Mouse (Mus musculus) liver, embryonic 14.5 days (tissue): ENCODE measurements around the gene Pth1r. TPM values are rescaled to one million over a fixed set of nuclear protein-coding genes. Genes with fewer than 3 reads are reported as not detected.
A peak's percentile ranks its signal among the peaks of the same experiment; 100 is the strongest.

ENCODE experiments used
- ATAC-seq: fragments of 200-750 bp; cut with Nextera tagmentation; 2 replicates; pipeline ENCODE4 v1.8.0; 2017; ENCODE audit warnings: moderate number of reproducible peaks, mild to moderate bottlenecking, moderate library complexity; ENCODE audit not compliant: insufficient read depth
- DNase-seq, 3 experiments: peaks; one replicate each; pipeline ENCODE4 v3.0.0-alpha.2; 2012 to 2013; ENCODE audit warnings: low read depth in 3 of 3, low spot score in 3 of 3
- H3K27ac ChIP-seq: fragments of 300-500 bp; sonication (generic); 2 replicates; pipeline ENCODE4 v1.5.1; 2014; ENCODE audit warnings: moderate library complexity, mild to moderate bottlenecking, control low read depth, inconsistent platforms
- H3K27me3 ChIP-seq: fragments of 300-500 bp; sonication (generic); 2 replicates; pipeline ENCODE4 v1.6.1; 2014; ENCODE audit warnings: mild to moderate bottlenecking, low read length, moderate library complexity; ENCODE audit not compliant: control insufficient read depth, insufficient read depth
- H3K36me3 ChIP-seq: fragments of 300-500 bp; sonication (generic); replicated peaks from 2 replicates; pipeline ENCODE4 v1.6.1; 2014; ENCODE audit warnings: low read depth; ENCODE audit not compliant: control insufficient read depth, insufficient read depth
- H3K4me1 ChIP-seq, 2 experiments: fragments of 200-500 bp in 1 of 2; fragments of 300-500 bp in 1 of 2; sonication (generic) in 1 of 2; replicated peaks; 2 replicates each; pipeline ENCODE4 v1.6.1; 2012 to 2014; ENCODE audit warnings: antibody characterized with exemption in 1 of 2, inconsistent platforms in 1 of 2, low read length in 1 of 2; ENCODE audit not compliant: control insufficient read depth in 2 of 2, insufficient read depth in 2 of 2
- H3K4me2 ChIP-seq: fragments of 300-500 bp; sonication (generic); 2 replicates; pipeline ENCODE4 v1.6.1; 2014; ENCODE audit warnings: low read depth, mild to moderate bottlenecking, control low read depth, moderate library complexity
- H3K4me3 ChIP-seq, 2 experiments: fragments of 200-500 bp in 1 of 2; fragments of 300-500 bp in 1 of 2; sonication (generic) in 1 of 2; 2 replicates each; pipeline ENCODE4 v1.5.1; 2012 to 2014; ENCODE audit warnings: low read depth in 2 of 2, low read length in 2 of 2, mild to moderate bottlenecking in 2 of 2, control low read depth in 1 of 2, inconsistent platforms in 1 of 2, moderate library complexity in 1 of 2; ENCODE audit not compliant: insufficient read depth in 1 of 2
- H3K9ac ChIP-seq: fragments of 300-500 bp; sonication (generic); replicated peaks from 2 replicates; pipeline ENCODE4 v1.6.1; 2014; ENCODE audit warnings: mild to moderate bottlenecking, control low read depth, moderate library complexity
- H3K9me3 ChIP-seq: fragments of 300-500 bp; sonication (generic); 2 replicates; pipeline ENCODE4 v1.6.1; 2016; ENCODE audit warnings: low read length, mixed read lengths; ENCODE audit not compliant: control insufficient read depth
- CTCF ChIP-seq: IDR thresholded peaks from 2 replicates; pipeline ENCODE4 v1.5.1; 2016; ENCODE audit warnings: antibody characterized with exemption, low read depth, control low read depth
- EP300 ChIP-seq: IDR thresholded peaks from 2 replicates; pipeline ENCODE4 v1.6.1; 2016; ENCODE audit warnings: antibody characterized with exemption, low read depth
- whole genome bisulfite sequencing: fragments of 180-500 bp; shearing (Covaris S2); extraction: QIAGEN DNeasy Blood & Tissue Kit; methylation state at CpG from one replicate; pipeline ENCODE4 v1.1.7; 2014; ENCODE audit not compliant: insufficient replicate concordance; 5-methylcytosine and 5-hydroxymethylcytosine counted together
- polyA plus RNA-seq, 2 experiments: library from polyadenylated mRNA; depleted of rRNA in 1 of 2; stranded (reverse) in 1 of 2; unstranded in 1 of 2; fragments of >200 nt; fragmentation: Nextera tagmentation in 1 of 2; extraction: Ambion mirVana in 1 of 2; gene quantifications; 2 replicates each; pipeline versions ENCODE4 v1.2.1 to v1.2.3; 2012 to 2014

The Pth1r gene
- polyA plus RNA-seq, 2 experiments: 2.0 to 3.4 TPM

DNA sequence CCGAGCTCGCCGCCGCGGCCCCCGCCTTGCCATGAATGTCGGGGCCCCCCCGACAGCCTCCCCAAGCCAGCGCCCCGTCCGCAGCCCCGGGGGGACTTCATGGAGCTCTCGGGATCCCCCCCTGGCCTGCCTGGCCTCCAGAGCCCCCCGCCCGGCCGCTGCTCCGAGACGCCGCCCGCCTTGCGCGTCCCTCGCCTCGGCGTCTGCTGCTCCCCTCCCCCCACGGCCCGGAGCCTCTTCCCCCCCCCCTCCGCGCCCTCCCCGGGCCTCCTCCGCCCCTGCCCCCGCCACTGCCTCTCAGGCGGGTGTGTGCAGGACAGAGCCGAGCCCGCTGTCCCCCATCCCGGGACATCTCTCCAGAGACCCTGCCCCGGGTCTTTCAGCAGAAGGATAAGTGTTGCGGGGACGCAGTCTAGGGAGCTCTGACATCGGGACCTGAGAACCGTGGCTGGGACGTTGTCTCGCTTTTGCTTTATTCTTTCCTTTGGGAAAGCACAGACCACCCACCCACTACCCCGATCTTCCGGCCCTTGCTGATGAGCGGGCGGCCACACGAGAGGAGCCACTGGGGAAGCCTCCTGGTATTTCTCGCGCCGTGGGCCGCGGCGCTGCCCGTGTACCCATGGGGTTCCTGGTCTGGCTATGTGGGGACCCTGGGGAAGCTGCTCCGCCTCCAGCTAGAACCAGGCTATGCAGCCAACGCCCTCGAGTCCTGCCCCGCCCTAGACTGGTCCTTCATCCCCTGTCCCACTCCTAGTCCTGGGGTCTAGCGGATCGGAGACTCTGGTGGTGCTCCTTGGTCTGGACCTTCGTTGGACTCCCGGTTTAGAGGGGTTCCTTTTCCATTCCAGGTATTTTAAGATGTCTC is 3.3 kb downstream of the Pth1r start:
- no peak for ATAC-seq

DNA sequence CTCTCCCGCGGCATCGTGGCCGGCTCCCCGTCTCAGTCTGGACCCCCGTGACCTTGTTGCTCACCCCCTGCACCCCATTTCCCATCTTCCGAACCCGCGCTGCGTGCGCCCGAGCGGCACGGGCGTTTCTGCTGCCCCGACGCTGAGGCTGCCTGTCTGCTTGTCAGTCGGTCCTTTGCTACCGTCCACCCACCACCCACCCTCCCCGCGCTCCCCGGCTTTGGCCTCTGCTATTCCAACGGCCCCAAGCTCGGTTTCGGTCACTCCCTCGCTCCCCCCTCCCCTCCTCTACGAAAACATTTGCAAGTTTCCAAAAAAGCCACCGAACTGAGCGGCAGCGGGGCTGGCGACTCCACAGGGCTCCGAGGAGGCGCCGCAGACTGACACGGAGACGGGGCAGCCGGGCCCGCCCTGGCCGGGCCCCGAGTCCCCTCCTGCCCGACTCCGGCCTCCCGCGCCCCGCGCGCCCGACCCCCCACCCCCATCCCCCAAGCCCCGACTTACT is 3.9 kb downstream of the Pth1r start:
- H3K4me2 ChIP-seq: peak overlapping the region; percentile 56
- TF ChIP-seq EP300: no peak
- no peak for TF ChIP-seq CTCF
- ATAC-seq (no peak), DNase-seq (no peak)
- WGBS: 1% methylated on average over 46 of the region's 49 CpGs
- no peaks in the 10 kb centered on the region for H3K9me3 ChIP-seq
- H3K36me3 ChIP-seq: no peaks in the 10 kb centered on the region
- peaks cover 0 to 16% of the 10 kb centered on the region in 2 experiments; a peak in 2 of 4 replicates for H3K4me1 ChIP-seq
- peaks cover 56% of the 10 kb centered on the region for H3K27me3 ChIP-seq
- no peak overlapping the region for H3K9ac ChIP-seq
- peak overlapping the region; percentile 52 to 53 for H3K4me3 ChIP-seq
- no peak overlapping the region for H3K27ac ChIP-seq

More for the DNA sequence above, 3.3 kb downstream of the Pth1r start:
- WGBS: 4% methylated on average over 52 of the region's 63 CpGs
- DNase-seq: no peak
- peak overlapping the region; percentile 56 for H3K4me2 ChIP-seq
- H3K9me3 ChIP-seq: no peaks in the 10 kb centered on the region
- peak overlapping the region; percentile 8 to 52; a peak in 3 of 4 replicates for H3K4me3 ChIP-seq
- no peak for TF ChIP-seq CTCF
- H3K27ac ChIP-seq: no peak overlapping the region
- peaks cover 56% of the 10 kb centered on the region for H3K27me3 ChIP-seq
- no peaks in the 10 kb centered on the region for H3K36me3 ChIP-seq
- H3K4me1 ChIP-seq: peaks cover 0 to 16% of the 10 kb centered on the region in 2 experiments; a peak in 2 of 4 replicates
- H3K9ac ChIP-seq: no peak overlapping the region

DNA sequence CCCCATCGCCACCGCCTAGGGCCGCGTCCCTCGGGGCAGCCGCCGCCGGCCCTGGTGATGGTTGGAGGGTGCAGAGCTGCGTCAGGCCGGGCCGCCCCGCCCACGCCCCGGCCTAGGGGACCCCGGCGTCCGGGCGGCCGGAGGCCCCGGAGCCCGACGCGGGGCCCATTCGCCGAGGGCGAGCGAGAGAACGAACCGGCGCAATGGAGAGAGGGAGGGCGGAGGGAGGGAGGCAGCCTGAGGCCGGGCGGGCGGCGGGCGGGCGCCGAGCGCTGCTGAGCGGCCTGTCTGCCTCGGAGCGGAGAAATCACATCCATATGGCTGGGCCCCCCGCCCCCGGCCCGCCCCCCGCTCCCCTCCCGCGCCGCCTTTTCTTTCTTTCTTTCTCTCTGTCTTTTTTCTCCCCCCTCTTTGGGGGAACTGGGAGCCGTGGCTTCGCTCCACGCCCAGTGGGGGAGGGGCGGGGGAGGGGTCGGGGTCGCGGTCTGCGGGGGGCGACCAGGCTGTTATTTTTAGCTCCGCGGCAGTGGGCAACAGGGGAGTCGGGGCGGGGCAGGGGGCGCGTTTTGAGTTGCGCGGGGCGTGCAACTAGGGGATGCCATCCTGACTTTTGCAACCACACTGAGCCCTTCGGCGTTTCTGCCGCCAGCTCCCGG is 4.5 kb downstream of the Pth1r start:
- H3K9me3 ChIP-seq: no peaks in the 10 kb centered on the region
- peaks cover 0 to 16% of the 10 kb centered on the region in 2 experiments; a peak in 2 of 4 replicates for H3K4me1 ChIP-seq
- DNase-seq: no peak
- peak overlapping the region; percentile 56 for H3K4me2 ChIP-seq
- H3K27me3 ChIP-seq: peaks cover 56% of the 10 kb centered on the region
- no peak overlapping the region for H3K27ac ChIP-seq
- peak overlapping the region; percentile 52 to 53 for H3K4me3 ChIP-seq
- 0 out of 2 replicates have a peak, but pooled peaks have one; percentile 44 for ATAC-seq
- no peaks in the 10 kb centered on the region for H3K36me3 ChIP-seq
- no peak for TF ChIP-seq CTCF
- TF ChIP-seq EP300: no peak
- H3K9ac ChIP-seq: no peak overlapping the region
- WGBS: under 1% methylated on average over 66 of the region's 71 CpGs

DNA sequence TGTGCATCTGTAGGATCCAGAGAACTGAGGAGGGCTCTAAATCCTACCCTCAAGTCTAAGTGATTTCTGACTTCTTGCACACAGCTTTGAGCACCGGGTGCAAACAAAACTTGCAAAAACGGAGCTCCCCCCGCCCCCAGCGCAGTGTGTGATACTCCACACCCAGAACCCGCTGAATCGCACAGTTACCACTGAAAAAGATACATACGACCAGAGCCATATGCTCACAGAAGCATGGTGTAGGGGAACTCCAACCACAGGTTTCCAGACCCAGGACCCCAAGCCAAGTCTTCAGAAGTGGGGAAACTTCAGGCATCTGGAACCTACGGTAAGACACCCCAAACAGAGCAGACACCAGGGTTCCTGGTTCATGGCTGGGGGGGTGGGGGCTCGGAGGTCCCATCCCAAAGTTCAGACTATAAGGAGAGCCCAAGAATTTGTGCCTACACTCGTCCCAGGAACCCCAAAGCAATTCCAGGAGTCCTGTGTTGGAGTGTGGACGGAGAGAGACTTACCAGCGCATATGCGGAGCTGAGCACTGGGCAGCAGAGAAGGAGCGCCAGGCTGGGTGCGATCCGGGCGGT is 5.1 kb downstream of the Pth1r start, which contains the start of gene Myl3:
Gene Myl3, plus strand, starts transcription at position 151 of the 584 bp plus-strand sequence.
- DNase-seq (no peak), ATAC-seq (no peak)
- Histone ChIP-seq H3K4me2 (peak within 1 kb of the TSS; percentile 56), H3K4me3 (peak within 1 kb of the TSS; percentile 52 to 53), H3K9ac (no peak within 1 kb of the TSS), H3K9me3 (no peaks in the 10 kb centered on the region), H3K4me1 (peaks cover 0 to 16% of the 10 kb centered on the region in 2 experiments; a peak in 2 of 4 replicates), H3K27ac (no peak within 1 kb of the TSS), H3K27me3 (peaks cover 56% of the 10 kb centered on the region), H3K36me3 (no peaks in the 10 kb centered on the region)
- WGBS: 6% methylated on average over 17 of the region's 17 CpGs
- TF ChIP-seq EP300: no peak
